Mouse (Mus musculus): Measurements from ENCODE around the gene Hist2h2ab. TPM values are rescaled to one million over a fixed set of nuclear protein-coding genes. Genes with fewer than 3 reads are reported as not detected.
A peak's percentile ranks its signal among the peaks of the same experiment; 100 is the strongest.

Gene Hist2h2ab
- polyA plus RNA-seq, 2 experiments: 0.99 to 1.7 TPM

DNA sequence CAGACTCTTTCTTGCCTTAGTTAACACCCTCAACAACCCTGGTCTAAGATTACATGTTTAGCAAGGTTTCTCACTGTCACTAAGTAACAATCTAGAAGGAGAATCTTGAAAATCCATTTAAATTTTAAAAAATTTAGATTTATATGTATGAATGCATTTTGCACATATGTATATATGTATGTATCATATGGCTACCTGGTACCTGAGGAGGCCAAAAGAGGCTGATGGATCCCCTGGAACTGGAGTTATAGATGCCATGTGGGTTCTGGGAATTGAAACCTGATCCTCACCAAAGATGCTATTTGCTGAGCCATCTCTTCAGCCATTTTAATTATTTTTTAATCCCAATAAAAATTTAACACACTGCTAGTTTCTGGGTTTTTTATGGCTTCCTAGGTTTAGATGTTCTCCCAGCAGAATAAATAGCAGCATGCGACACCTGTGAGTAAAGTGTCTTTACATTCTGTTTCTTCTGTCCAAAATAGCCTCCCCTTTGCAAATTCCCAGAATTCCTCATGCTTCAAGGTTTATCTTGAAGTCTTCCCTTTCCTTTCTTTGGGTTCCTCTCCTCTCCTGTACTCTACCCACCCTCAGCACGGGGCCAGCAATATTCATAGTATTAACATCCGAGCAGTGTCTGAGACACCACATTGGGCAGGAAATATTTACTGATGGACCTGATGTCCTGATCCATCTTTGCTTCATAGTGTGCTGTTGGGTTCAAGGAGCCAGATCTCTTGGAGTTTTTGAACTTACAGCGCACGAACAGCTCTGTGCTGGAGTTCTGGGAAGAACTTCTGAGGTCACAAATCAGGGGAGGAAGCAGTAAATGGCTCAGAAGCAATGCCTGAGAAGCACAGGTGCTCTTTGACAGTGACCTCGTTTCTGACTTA is 28.7 kb downstream of the Hist2h2ab start:
- 36% methylated on average over 6 of the region's 6 CpGs for WGBS
- Histone ChIP-seq H3K4me2 (replicated peaks; ENCODE audit: low read depth, low read length, severe bottlenecking) (peak overlapping the region; percentile 49), H3K4me3 (replicated peaks; ENCODE audit: low read length) (peak overlapping the region; percentile 39), H3K4me1 (ENCODE audit: control insufficient read depth, insufficient read depth, low read length) (peaks cover 22% of the 10 kb centered on the region), H3K9me3 (ENCODE audit: control insufficient read depth, low read length) (no peaks in the 10 kb centered on the region), H3K27ac (replicated peaks; ENCODE audit: low read depth, low read length) (no peak overlapping the region), H3K27me3 (ENCODE audit: control insufficient read depth, insufficient read depth, low read length) (no peaks in the 10 kb centered on the region), H3K36me3 (ENCODE audit: control insufficient read depth, insufficient read depth, low read length) (no peaks in the 10 kb centered on the region), H3K9ac (ENCODE audit: low read depth, low read length, severe bottlenecking) (peak overlapping the region; percentile 59; the same call in 1 of the 2 replicates)
- no peak for ATAC-seq (ENCODE audit: low FRiP score, low read depth)
- no peak for DNase-seq (ENCODE audit: low spot score)
- no peak for TF ChIP-seq POLR2A (IDR thresholded peaks at IDR 0.05; ENCODE audit: borderline replicate concordance, extremely low read depth, insufficient read depth, insufficient read length)

DNA sequence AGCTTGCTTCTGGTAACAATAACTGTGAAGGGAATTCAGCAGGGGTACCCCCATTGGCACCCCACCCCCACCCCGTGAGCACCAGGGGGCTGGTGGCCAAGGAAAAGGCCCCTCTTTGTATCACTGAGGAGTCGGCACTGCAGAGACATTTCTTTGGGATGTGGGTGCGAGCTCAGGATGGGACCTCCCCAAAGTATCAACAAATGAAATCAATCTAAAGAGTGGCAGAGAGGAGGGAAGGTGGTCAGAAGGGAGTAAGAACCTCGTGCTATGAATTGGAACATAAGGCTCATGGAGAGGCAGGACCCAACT is 29.3 kb downstream of the Hist2h2ab start:
- H3K36me3 ChIP-seq (ENCODE audit: control insufficient read depth, insufficient read depth, low read length): no peaks in the 10 kb centered on the region
- peaks cover 20% of the 10 kb centered on the region for H3K4me1 ChIP-seq (ENCODE audit: control insufficient read depth, insufficient read depth, low read length)
- H3K27me3 ChIP-seq (ENCODE audit: control insufficient read depth, insufficient read depth, low read length): no peaks in the 10 kb centered on the region
- H3K9me3 ChIP-seq (ENCODE audit: control insufficient read depth, low read length): no peaks in the 10 kb centered on the region
- H3K9ac ChIP-seq (ENCODE audit: low read depth, low read length, severe bottlenecking): no peak overlapping the region
- 48% methylated on average over 4 of the region's 4 CpGs for WGBS
- 0 out of 2 replicates have a peak overlapping the region, but pooled peaks have one; percentile 39 for H3K4me3 ChIP-seq (replicated peaks; ENCODE audit: low read length)
- H3K4me2 ChIP-seq (replicated peaks; ENCODE audit: low read depth, low read length, severe bottlenecking): peak overlapping the region; percentile 49; the same call in 1 of the 2 replicates
- no peak for ATAC-seq (ENCODE audit: low FRiP score, low read depth)
- no peak overlapping the region for H3K27ac ChIP-seq (replicated peaks; ENCODE audit: low read depth, low read length)
- TF ChIP-seq POLR2A (IDR thresholded peaks at IDR 0.05; ENCODE audit: borderline replicate concordance, extremely low read depth, insufficient read depth, insufficient read length): no peak
- DNase-seq (ENCODE audit: low spot score): no peak

DNA sequence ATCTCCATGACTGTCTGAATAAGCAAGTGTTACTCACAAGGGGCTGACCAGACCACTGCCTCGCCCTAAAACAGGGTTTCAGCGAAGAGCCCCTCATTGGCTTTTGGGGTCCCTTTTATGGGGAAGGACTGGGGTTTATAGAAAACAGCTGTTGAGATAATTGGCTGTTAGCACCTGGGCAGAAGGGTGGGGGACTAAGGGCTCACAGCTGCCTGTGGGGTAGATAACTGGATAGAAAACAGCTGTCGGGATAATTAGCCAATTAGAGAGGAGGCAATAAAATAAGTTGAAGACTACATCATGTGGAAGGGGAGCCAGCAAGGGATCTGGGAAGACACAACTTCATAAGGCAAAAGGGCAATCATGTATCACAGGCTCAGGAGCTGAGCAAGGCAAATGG is 31.2 kb downstream of the Hist2h2ab start:
- Histone ChIP-seq H3K4me3 (replicated peaks; ENCODE audit: low read length) (no peak overlapping the region), H3K27me3 (ENCODE audit: control insufficient read depth, insufficient read depth, low read length) (no peaks in the 10 kb centered on the region), H3K36me3 (ENCODE audit: control insufficient read depth, insufficient read depth, low read length) (no peaks in the 10 kb centered on the region), H3K4me1 (ENCODE audit: control insufficient read depth, insufficient read depth, low read length) (peaks cover 14% of the 10 kb centered on the region), H3K4me2 (replicated peaks; ENCODE audit: low read depth, low read length, severe bottlenecking) (no peak overlapping the region), H3K27ac (replicated peaks; ENCODE audit: low read depth, low read length) (no peak overlapping the region), H3K9me3 (ENCODE audit: control insufficient read depth, low read length) (no peaks in the 10 kb centered on the region), H3K9ac (ENCODE audit: low read depth, low read length, severe bottlenecking) (no peak overlapping the region)
- no peak for TF ChIP-seq POLR2A (IDR thresholded peaks at IDR 0.05; ENCODE audit: borderline replicate concordance, extremely low read depth, insufficient read depth, insufficient read length)
- DNase-seq (ENCODE audit: low spot score) (no peak), ATAC-seq (ENCODE audit: low FRiP score, low read depth) (no peak)
- 16% methylated on average over 3 of the region's 3 CpGs for WGBS

DNA sequence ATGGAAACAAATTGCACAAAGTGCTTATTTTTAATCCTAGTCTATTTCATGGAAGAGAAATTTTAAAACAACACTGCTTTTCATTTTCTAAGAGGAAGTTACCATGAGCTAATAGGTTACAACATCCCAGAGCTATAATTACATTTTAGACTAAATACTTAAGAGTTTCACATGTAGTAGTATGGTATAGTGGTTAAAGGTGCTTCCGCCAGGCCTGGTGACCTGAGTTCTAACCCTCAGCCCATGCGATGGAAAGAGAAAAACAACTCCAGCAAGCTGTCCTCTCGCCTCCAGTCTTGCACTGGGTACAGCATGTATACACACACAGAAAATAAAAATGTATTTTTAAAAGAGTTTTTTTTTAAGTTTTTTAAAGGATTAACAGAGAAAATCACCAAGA is 32.1 kb downstream of the Hist2h2ab start:
- DNase-seq (ENCODE audit: low spot score) (no peak), ATAC-seq (ENCODE audit: low FRiP score, low read depth) (no peak)
- no peak for TF ChIP-seq POLR2A (IDR thresholded peaks at IDR 0.05; ENCODE audit: borderline replicate concordance, extremely low read depth, insufficient read depth, insufficient read length)
- no peaks in the 10 kb centered on the region for H3K9me3 ChIP-seq (ENCODE audit: control insufficient read depth, low read length)
- no peaks in the 10 kb centered on the region for H3K36me3 ChIP-seq (ENCODE audit: control insufficient read depth, insufficient read depth, low read length)
- peaks cover 19% of the 10 kb centered on the region for H3K4me1 ChIP-seq (ENCODE audit: control insufficient read depth, insufficient read depth, low read length)
- H3K9ac ChIP-seq (ENCODE audit: low read depth, low read length, severe bottlenecking): no peak overlapping the region
- H3K27me3 ChIP-seq (ENCODE audit: control insufficient read depth, insufficient read depth, low read length): no peaks in the 10 kb centered on the region
- no peak overlapping the region for H3K4me3 ChIP-seq (replicated peaks; ENCODE audit: low read length)
- no peak overlapping the region for H3K4me2 ChIP-seq (replicated peaks; ENCODE audit: low read depth, low read length, severe bottlenecking)
- WGBS: 80% methylated on average over 3 of the region's 3 CpGs
- H3K27ac ChIP-seq (replicated peaks; ENCODE audit: low read depth, low read length): no peak overlapping the region

DNA sequence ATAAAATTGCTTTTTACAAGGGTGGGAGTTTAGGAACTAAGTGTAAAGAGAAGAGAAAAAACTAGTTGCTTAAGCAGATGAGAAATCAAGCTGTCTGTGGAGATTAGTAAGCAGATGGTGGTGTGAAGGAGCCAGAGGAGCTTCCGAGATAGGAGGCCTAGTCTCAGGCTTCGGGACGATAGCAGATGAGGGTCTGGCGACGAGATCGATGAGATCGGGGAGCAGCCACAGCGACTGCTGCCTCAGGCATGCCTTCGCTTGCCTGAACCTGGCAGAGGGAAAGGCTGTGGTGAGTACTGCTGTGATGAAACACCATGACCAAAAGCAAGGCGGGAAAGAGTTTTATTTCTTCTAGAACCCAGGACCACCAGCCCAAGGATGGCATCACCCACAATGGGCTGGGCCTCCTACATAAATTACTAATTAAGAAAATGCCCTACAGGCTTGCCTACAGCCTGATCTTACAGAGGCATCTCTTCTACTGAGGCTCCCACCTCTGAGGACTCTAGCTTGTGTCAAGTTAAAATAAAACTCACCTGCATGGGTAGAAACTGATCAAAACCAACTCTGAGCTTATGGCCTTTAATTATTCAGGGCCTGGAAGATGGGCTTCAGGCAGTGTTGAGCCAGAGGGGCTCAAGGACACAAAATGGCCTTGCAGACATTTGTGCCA is 35.2 kb downstream of the Hist2h2ab start:
- no peaks in the 10 kb centered on the region for H3K9me3 ChIP-seq (ENCODE audit: control insufficient read depth, low read length)
- peaks cover 9% of the 10 kb centered on the region; the same call in 1 of the 2 replicates for H3K4me1 ChIP-seq (ENCODE audit: control insufficient read depth, insufficient read depth, low read length)
- DNase-seq (ENCODE audit: low spot score) (peak; percentile 40), ATAC-seq (ENCODE audit: low FRiP score, low read depth) (no peak)
- H3K9ac ChIP-seq (ENCODE audit: low read depth, low read length, severe bottlenecking): no peak overlapping the region
- H3K27ac ChIP-seq (replicated peaks; ENCODE audit: low read depth, low read length): no peak overlapping the region
- no peak overlapping the region for H3K4me2 ChIP-seq (replicated peaks; ENCODE audit: low read depth, low read length, severe bottlenecking)
- no peaks in the 10 kb centered on the region for H3K27me3 ChIP-seq (ENCODE audit: control insufficient read depth, insufficient read depth, low read length)
- 36% methylated on average over 10 of the region's 10 CpGs for WGBS
- TF ChIP-seq POLR2A (IDR thresholded peaks at IDR 0.05; ENCODE audit: borderline replicate concordance, extremely low read depth, insufficient read depth, insufficient read length): no peak
- no peaks in the 10 kb centered on the region for H3K36me3 ChIP-seq (ENCODE audit: control insufficient read depth, insufficient read depth, low read length)
- H3K4me3 ChIP-seq (replicated peaks; ENCODE audit: low read length): no peak overlapping the region

Data from limb, embryonic 14.5 days (tissue).